Mouse (Mus musculus): ENCODE data around the gene Atp8a2. TPM values are rescaled to one million over a fixed set of nuclear protein-coding genes. Genes with fewer than 3 reads are reported as not detected.
"Not testable (repeated sequence)": the region's sequence is repeated elsewhere in the genome, so short reads cannot be mapped to it uniquely, and the experiment has no call there.

The Atp8a2 gene
- polyA plus RNA-seq, 1 experiment = 0.70 TPM

DNA sequence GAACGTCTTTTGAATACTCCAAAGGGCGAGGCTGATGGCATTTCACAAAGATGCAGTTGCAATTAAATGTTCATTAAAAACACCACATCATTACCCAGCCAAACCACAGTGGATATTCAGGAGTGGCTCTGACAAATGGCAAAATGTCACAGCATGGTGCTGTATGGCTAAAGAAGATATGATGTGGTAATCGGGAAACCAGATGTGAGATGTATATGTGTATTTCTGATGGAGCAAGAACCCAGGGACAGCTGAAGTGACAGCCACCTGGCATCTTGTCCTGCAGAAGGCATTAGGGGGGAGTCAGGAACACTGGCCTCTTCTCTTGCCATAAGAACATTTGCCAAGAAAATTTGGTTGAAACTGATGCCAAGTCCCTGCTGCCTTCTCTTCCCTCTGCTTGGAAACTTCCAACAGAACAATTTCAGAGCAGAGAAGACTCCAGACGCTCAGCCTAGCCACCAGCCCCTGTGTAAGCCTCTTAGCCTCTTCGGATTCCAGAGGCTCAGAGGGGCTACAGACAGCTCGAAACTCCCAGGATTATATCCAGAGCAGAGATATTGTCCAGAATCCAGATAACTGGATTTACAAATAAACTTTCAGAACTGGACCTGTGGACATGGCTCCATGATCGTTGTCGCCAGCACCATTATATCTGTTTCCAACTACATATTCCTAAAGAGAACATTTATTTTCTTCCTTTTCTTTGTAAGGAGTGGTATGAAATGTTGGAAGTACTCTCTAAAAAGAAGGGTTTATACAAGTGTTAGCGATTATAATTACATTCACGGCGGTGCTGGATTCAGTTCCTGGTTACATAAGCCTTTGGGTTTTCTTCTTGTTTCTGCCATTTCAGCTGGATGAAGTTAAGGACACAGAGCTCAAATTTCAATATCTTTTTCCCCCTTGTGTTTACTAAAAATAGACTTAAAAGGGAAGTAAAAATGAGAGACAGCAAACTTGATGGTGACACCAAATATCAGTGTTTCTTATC is 413.3 kb downstream of the Atp8a2 start:
- no peak for DNase-seq (ENCODE audit: low read depth)

DNA sequence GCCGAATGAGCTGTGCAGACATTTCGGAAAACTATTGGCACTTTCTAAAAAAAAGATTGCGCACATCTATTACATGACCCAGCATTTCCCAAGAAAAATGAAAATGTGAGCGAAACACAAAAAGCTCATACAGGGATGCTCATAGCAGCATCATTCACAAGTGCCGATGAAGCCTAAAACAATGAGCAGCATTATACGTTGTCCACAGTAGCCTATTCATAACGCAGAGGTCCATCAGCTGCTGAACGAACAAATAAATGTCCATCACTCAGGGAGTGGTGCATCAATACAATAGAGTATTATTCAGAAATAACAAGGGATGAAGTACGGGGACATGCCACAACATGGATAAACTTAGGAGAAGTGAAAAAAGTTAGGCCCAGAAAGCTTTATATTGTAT is 416.6 kb downstream of the Atp8a2 start:
- DNase-seq (ENCODE audit: low read depth) = no peak

- no peak for DNase-seq (ENCODE audit: low read depth)
Measured at GRCm38 (mm10) chr14:59762227-59762626, 434.8 kb downstream of the Atp8a2 start.

GRCm38 (mm10) chr14:59759900-59760493 is 437.0 kb downstream of the Atp8a2 start:
- no peak for DNase-seq (ENCODE audit: low read depth)

DNA sequence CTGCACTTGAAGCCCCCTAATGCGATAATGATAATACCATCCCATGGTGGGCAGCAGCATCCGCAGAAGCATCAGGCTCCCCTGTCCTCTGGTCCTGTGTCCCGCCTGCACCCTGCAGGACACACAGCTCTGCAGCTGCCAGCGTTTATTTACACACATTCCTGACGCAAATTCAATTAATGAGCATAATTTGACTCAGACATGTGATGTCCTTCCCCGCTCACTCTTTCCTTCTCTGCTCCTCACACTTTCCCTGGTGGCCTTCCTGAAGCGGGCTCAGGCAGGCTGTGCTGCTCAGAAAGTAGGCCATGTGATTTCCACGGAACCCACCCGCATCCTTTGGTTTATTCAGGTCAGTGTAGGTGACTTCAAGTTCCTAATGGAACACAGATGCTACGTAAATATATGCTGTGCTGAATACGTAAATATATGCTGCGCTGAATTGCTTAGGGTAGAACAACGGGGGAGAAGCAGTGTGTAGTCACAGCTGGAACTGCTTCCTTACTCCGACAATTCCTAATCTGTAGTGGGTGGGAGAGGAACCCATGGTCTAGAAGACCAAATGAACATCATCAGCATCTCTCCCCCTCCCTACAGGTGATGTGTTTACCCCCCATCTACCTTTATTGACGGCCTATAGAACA is 437.7 kb downstream of the Atp8a2 start:
- DNase-seq (ENCODE audit: low read depth) = no peak

DNA sequence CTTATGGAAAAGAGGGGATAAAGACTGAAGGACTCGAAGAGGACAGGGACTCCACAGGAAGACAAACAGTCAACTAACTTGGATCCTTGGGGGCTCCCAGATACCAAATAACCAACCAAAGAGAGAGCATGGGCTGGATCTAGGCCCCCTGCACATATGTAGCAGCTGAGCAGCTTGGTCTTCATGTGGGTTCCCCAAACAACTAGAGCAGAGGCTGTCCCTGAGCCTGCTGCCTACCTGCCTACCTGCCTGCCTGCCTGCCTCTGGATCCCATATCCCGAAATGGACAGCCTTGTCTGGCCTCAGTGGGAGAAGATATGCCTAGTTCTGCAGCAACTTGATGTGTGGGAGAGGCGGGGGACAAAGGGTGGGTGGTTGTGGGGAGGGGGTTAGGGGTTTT is 444.6 kb downstream of the Atp8a2 start:
- no peak for DNase-seq (ENCODE audit: low read depth)

DNA sequence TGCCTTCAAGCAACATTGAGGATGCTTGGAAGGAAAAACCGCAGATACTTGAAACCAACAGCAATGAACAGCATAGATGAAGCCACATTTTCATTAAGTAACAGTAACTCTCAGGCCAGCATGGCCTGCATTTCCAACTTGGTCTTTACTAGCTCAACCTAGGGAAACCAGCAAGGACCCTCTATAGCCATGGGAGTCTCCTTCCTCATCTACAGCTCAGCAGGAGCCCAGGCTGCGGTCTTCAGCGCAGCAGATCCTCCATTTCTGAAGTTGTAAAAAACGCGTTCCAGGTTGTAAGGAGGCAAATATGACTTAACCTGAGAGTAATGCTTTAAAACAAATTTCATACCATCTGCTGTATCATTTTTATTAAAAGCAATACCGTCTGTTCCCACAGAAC is 447.0 kb downstream of the Atp8a2 start:
- DNase-seq (ENCODE audit: low read depth) = no peak

GRCm38 (mm10) chr14:59745676-59746075 is 451.3 kb downstream of the Atp8a2 start:
- DNase-seq (ENCODE audit: low read depth) = no peak

GRCm38 (mm10) chr14:59741752-59742151 is 455.2 kb downstream of the Atp8a2 start:
- no peak for DNase-seq (ENCODE audit: low read depth)

GRCm38 (mm10) chr14:59739446-59739845 is 457.5 kb downstream of the Atp8a2 start:
- no peak for DNase-seq (ENCODE audit: low read depth)

DNA sequence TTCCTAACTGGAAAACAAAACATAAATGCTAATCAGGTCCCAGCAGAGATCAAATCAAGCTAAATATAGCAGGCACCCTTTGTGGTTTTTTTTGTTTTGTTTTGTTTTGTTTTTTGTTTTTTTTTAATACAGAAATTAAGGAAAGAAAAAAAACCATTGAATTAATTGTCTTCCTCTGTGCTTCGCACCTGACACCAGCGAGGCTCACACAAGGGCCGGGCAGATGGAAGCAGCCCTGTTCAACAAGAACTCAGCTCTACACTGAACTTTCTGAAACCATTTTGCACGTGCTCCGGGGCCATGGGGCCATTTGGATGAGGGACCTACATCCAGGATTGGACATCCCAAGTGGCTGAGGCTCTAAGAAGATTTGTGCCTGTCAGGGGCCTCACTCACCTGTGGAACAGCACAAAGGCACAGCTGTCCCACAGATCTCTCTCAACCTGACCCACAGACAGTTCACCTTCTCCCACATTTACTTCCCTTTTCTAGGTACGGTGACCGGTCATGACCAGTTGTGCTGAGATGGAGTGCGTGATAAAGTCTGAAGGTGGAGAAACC is 459.2 kb downstream of the Atp8a2 start:
- no peak for DNase-seq (ENCODE audit: low read depth)

DNA sequence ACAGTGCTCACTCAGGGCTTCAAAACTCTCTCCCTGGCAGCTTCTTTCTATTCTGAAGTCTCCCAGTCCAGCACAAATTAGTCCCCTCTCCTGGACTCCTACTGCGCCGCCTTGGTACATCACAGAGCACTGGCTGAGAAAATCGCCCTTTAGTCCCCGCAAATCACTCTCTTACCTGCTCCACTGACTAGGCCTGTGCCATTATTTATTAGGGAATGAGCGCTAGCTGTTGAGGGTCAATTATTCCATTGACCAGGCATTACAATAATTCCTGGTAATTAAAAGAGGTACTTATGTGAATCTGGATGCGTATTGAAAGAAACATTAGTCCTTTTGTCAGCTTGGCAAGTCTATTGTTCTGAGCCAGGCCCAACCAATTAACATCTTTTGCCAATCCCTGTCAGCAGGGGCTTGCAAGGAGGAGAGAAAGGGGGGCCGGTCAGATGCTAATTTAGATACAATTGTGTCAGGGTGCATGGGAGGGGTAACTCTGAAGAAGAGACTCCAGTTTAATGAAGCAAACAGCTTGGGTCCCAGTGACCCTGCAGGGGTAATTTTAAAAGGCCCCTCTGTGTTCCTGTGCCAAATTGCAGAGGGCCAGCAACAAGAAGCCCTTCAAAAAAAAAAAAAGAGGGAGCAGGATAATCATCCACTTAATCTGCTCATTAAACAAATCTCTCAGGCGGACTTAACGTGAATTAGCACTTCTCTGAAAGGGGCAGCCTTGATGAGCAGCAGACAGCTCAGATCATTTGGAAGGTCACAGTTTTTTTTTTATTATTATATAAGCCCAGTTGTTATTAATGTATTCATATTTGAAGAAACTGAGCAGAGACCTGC is 459.9 kb downstream of the Atp8a2 start:
- DNase-seq (ENCODE audit: low read depth) = no peak

GRCm38 (mm10) chr14:59730043-59730390 is 467.0 kb downstream of the Atp8a2 start:
- DNase-seq (ENCODE audit: low read depth) = no peak

GRCm38 (mm10) chr14:59729298-59730042 is 467.5 kb downstream of the Atp8a2 start:
- no peak for DNase-seq (ENCODE audit: low read depth)

DNA sequence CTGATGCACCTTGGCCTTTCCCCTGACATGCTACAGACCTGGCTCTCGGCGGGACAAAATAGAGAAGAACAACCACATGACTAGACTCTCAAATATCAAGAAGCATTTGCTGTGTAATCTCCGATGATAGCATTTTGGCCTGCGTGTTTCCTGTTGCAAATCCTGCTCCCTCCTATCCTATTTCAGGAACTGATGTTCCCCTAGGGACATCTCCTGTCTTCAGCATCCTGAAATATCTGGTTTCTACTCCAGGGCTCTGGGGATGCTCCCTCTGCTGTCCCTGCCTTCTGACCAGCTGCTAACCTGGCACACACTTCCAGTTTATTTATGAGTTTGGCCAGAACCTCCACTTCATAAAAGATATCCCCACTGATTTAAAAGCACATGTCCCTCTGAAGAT is 470.0 kb downstream of the Atp8a2 start:
- DNase-seq (ENCODE audit: low read depth) = no peak

DNA sequence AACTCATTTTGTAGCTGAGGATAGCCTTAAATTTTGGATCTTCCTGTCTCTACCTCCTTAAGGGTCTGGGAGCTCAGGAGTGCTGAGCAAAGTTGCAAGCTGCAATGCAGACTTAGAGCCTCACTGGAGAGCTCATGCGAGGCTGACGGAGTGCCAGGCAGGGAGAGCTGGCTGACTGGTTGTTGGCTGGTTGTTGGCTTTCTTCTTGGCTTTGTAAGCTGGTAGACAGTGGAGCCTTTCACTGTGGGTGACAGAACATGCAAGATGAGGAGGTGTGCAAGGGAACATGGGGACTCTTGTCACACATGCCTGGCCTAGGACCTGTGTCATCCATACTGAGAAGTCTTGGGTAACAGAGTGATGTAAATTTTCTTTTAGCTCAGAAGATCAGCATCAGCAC is 473.8 kb downstream of the Atp8a2 start:
- DNase-seq (ENCODE audit: low read depth) = no peak

DNA sequence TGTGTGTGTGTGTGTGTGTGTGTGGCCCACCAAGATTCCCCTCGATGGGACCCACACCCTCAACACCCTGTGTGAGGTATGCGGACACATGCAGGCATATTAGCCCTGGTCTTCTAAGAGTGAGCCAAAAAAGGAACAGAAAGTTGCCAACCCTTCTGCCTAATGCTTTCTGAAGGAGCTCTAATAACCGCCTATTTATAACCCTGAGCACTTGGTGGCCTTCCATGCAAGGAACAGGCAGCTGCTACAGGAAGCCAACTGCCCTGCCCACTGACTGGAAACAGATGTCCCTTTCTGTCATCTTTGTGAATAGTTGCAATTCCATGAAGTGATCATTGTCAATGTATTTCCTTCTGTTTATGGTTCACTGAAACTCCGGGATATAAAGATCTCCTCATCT is 475.0 kb downstream of the Atp8a2 start:
- DNase-seq (ENCODE audit: low read depth) = no peak

DNA sequence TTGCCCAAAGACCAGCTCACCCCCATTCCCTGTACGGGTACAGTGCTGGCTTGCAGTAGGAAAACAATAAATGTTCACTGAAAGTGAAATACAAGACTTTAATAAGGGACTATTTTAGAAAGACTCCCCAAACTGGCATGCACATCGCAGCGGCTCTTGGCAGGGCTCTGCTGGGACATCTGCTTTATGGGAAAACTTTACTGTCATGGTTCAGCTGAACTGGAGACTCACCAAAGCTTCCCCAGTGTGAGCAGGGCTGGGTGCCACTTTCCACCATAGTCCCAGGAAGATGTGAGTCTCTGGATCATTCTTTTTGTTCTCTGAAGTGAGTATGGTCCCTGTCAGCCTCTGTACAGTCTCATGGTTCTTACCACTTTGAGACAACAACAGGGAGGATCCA is 475.6 kb downstream of the Atp8a2 start:
- no peak for DNase-seq (ENCODE audit: low read depth)

- no peak for DNase-seq (ENCODE audit: low read depth)
Measured at GRCm38 (mm10) chr14:59720386-59720785, 476.6 kb downstream of the Atp8a2 start.

DNA sequence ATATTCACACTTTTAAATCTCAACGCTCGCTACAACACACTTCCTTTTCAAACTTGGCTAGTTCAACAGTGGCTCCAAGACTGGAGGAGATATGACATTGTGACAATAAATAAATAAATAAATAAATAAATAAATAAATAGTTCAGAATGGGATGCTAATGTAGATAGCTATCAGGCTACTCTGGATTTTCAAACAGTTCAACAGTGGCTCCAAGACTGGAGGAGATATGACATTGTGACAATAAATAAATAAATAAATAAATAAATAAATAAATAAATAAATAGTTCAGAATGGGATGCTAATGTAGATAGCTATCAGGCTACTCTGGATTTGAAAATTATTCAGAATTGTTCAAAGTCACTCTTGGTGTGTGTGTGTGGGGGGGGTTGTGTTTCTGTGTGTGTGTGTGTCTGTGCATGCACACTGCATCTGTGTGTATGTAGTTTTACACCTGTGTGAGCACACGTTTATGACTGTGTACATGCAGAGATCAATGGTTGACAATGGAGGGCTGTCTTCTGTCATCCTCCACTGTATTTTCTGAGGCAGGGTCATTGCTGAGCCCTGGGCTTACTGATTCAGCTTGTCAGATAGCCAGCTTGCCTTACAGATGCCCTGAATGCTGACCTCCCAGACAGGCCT is 480.4 kb downstream of the Atp8a2 start:
- DNase-seq (ENCODE audit: low read depth) = not testable (repeated sequence)

Measured in gonadal fat pad, adult 2 months (tissue).